Mouse (Mus musculus): ENCODE results near the gene Srp9. TPM values are rescaled to one million over a fixed set of nuclear protein-coding genes. Genes with fewer than 3 reads are reported as not detected.
A peak's percentile ranks its signal among the peaks of the same experiment; 100 is the strongest.

Srp9 gene
- total and polyA plus RNA-seq, 3 experiments: 35.5 to 134 (median 59.0) TPM

- Histone ChIP-seq H3K4me3 (ENCODE audit: low read depth, low read length) (no peak overlapping the region), H3K27me3 (ENCODE audit: insufficient read depth, low read length) (peaks cover 23% of the 10 kb centered on the region), H3K4me1 (ENCODE audit: insufficient read depth, low read depth, low read length) (no peaks in the 10 kb centered on the region), H3K36me3 (replicated peaks) (no peaks in the 10 kb centered on the region), H3K9me3 (replicated peaks) (no peaks in the 10 kb centered on the region)
- no peak for ATAC-seq (ENCODE audit: extremely low read depth, insufficient number of reproducible peaks, low FRiP score, poor library complexity, severe bottlenecking)
- TF ChIP-seq GATA1 (IDR thresholded peaks at IDR 0.05; ENCODE audit: borderline replicate concordance, low read length): no peak
- TF ChIP-seq TAL1 (conservative IDR thresholded peaks at IDR 0.05; ENCODE audit: low read depth, low read length): no peak
- TF ChIP-seq CTCF (IDR thresholded peaks at IDR 0.05; ENCODE audit: low read depth, low read length): no peak
- no peak for TF ChIP-seq GATA2 (IDR thresholded peaks at IDR 0.05; ENCODE audit: borderline replicate concordance, low read depth, low read length)
- TF ChIP-seq POLR2AphosphoS5 (IDR thresholded peaks at IDR 0.05; ENCODE audit: insufficient replicate concordance, low read depth, low read length): no peak
- no peak for DNase-seq (ENCODE audit: low spot score)
These were observed 10.7 kb upstream of the Srp9 start for GRCm38 (mm10) chr1:182113587-182114500.

GRCm38 (mm10) chr1:182115197-182115596 is 9.3 kb upstream of the Srp9 start:
- Histone ChIP-seq H3K36me3 (replicated peaks) (no peaks in the 10 kb centered on the region), H3K4me3 (ENCODE audit: low read depth, low read length) (no peak overlapping the region), H3K27me3 (ENCODE audit: insufficient read depth, low read length) (peaks cover 20% of the 10 kb centered on the region; the same call in 1 of the 2 replicates), H3K4me1 (ENCODE audit: insufficient read depth, low read depth, low read length) (no peaks in the 10 kb centered on the region), H3K9me3 (replicated peaks) (no peaks in the 10 kb centered on the region)
- TF ChIP-seq TAL1 (conservative IDR thresholded peaks at IDR 0.05; ENCODE audit: low read depth, low read length) (no peak), CTCF (IDR thresholded peaks at IDR 0.05; ENCODE audit: low read depth, low read length) (peak; percentile 29; the same call in 1 of the 2 replicates)
- ATAC-seq (ENCODE audit: extremely low read depth, insufficient number of reproducible peaks, low FRiP score, poor library complexity, severe bottlenecking) (no peak), DNase-seq (ENCODE audit: low spot score) (no peak)

GRCm38 (mm10) chr1:182115651-182116408 is 8.7 kb upstream of the Srp9 start:
- DNase-seq (ENCODE audit: low spot score) (no peak), ATAC-seq (ENCODE audit: extremely low read depth, insufficient number of reproducible peaks, low FRiP score, poor library complexity, severe bottlenecking) (no peak)
- H3K4me1 ChIP-seq (ENCODE audit: insufficient read depth, low read depth, low read length): no peaks in the 10 kb centered on the region
- no peak overlapping the region for H3K4me3 ChIP-seq (ENCODE audit: low read depth, low read length)
- H3K9me3 ChIP-seq (replicated peaks): no peaks in the 10 kb centered on the region
- TF ChIP-seq TAL1 (conservative IDR thresholded peaks at IDR 0.05; ENCODE audit: low read depth, low read length) (no peak), GATA2 (IDR thresholded peaks at IDR 0.05; ENCODE audit: borderline replicate concordance, low read depth, low read length) (no peak), POLR2AphosphoS5 (IDR thresholded peaks at IDR 0.05; ENCODE audit: insufficient replicate concordance, low read depth, low read length) (no peak), GATA1 (IDR thresholded peaks at IDR 0.05; ENCODE audit: borderline replicate concordance, low read length) (no peak), CTCF (IDR thresholded peaks at IDR 0.05; ENCODE audit: low read depth, low read length) (no peak)
- H3K27me3 ChIP-seq (ENCODE audit: insufficient read depth, low read length): peaks cover 23% of the 10 kb centered on the region; the same call in 1 of the 2 replicates
- no peaks in the 10 kb centered on the region for H3K36me3 ChIP-seq (replicated peaks)

- Histone ChIP-seq H3K27me3 (ENCODE audit: insufficient read depth, low read length) (peaks cover 6% of the 10 kb centered on the region), H3K9me3 (replicated peaks) (no peaks in the 10 kb centered on the region), H3K4me3 (ENCODE audit: low read depth, low read length) (no peak overlapping the region), H3K36me3 (replicated peaks) (peaks cover 16% of the 10 kb centered on the region), H3K4me1 (ENCODE audit: insufficient read depth, low read depth, low read length) (peaks cover 19% of the 10 kb centered on the region)
- no peak for TF ChIP-seq POLR2AphosphoS5 (IDR thresholded peaks at IDR 0.05; ENCODE audit: insufficient replicate concordance, low read depth, low read length)
- TF ChIP-seq TAL1 (conservative IDR thresholded peaks at IDR 0.05; ENCODE audit: low read depth, low read length): no peak
- no peak for TF ChIP-seq CTCF (IDR thresholded peaks at IDR 0.05; ENCODE audit: low read depth, low read length)
- TF ChIP-seq GATA1 (IDR thresholded peaks at IDR 0.05; ENCODE audit: borderline replicate concordance, low read length): no peak
- no peak for TF ChIP-seq GATA2 (IDR thresholded peaks at IDR 0.05; ENCODE audit: borderline replicate concordance, low read depth, low read length)
- ATAC-seq (ENCODE audit: extremely low read depth, insufficient number of reproducible peaks, low FRiP score, poor library complexity, severe bottlenecking) (no peak), DNase-seq (ENCODE audit: low spot score) (no peak)
These were observed 2.1 kb upstream of the Srp9 start for GRCm38 (mm10) chr1:182122413-182122812.

GRCm38 (mm10) chr1:182124924-182125368 is 409 bp downstream of the Srp9 start:
- DNase-seq (ENCODE audit: low spot score) (peak; percentile 93), ATAC-seq (ENCODE audit: extremely low read depth, insufficient number of reproducible peaks, low FRiP score, poor library complexity, severe bottlenecking) (peak; percentile 93)
- Histone ChIP-seq H3K4me3 (ENCODE audit: low read depth, low read length) (peak overlapping the region; percentile 89), H3K4me1 (ENCODE audit: insufficient read depth, low read depth, low read length) (peaks cover 24% of the 10 kb centered on the region), H3K27me3 (ENCODE audit: insufficient read depth, low read length) (peaks cover 6% of the 10 kb centered on the region), H3K36me3 (replicated peaks) (peaks cover 41% of the 10 kb centered on the region), H3K9me3 (replicated peaks) (no peaks in the 10 kb centered on the region)
- TF ChIP-seq GATA1 (IDR thresholded peaks at IDR 0.05; ENCODE audit: borderline replicate concordance, low read length): no peak
- TF ChIP-seq CTCF (IDR thresholded peaks at IDR 0.05; ENCODE audit: low read depth, low read length): no peak
- no peak for TF ChIP-seq TAL1 (conservative IDR thresholded peaks at IDR 0.05; ENCODE audit: low read depth, low read length)
- TF ChIP-seq GATA2 (IDR thresholded peaks at IDR 0.05; ENCODE audit: borderline replicate concordance, low read depth, low read length): no peak
- no peak for TF ChIP-seq POLR2AphosphoS5 (IDR thresholded peaks at IDR 0.05; ENCODE audit: insufficient replicate concordance, low read depth, low read length)

GRCm38 (mm10) chr1:182130830-182131229 is 6.3 kb downstream of the Srp9 start:
- no peaks in the 10 kb centered on the region for H3K9me3 ChIP-seq (replicated peaks)
- ATAC-seq (ENCODE audit: extremely low read depth, insufficient number of reproducible peaks, low FRiP score, poor library complexity, severe bottlenecking) (no peak), DNase-seq (ENCODE audit: low spot score) (no peak)
- H3K4me1 ChIP-seq (ENCODE audit: insufficient read depth, low read depth, low read length): peaks cover 16% of the 10 kb centered on the region
- TF ChIP-seq GATA1 (IDR thresholded peaks at IDR 0.05; ENCODE audit: borderline replicate concordance, low read length): no peak
- TF ChIP-seq GATA2 (IDR thresholded peaks at IDR 0.05; ENCODE audit: borderline replicate concordance, low read depth, low read length): no peak
- no peak for TF ChIP-seq POLR2AphosphoS5 (IDR thresholded peaks at IDR 0.05; ENCODE audit: insufficient replicate concordance, low read depth, low read length)
- no peak for TF ChIP-seq CTCF (IDR thresholded peaks at IDR 0.05; ENCODE audit: low read depth, low read length)
- TF ChIP-seq TAL1 (conservative IDR thresholded peaks at IDR 0.05; ENCODE audit: low read depth, low read length): no peak
- H3K27me3 ChIP-seq (ENCODE audit: insufficient read depth, low read length): no peaks in the 10 kb centered on the region
- peaks cover 66% of the 10 kb centered on the region for H3K36me3 ChIP-seq (replicated peaks)
- no peak overlapping the region for H3K4me3 ChIP-seq (ENCODE audit: low read depth, low read length)

Data from G1E (cell line).